In the genomic region with DNA sequence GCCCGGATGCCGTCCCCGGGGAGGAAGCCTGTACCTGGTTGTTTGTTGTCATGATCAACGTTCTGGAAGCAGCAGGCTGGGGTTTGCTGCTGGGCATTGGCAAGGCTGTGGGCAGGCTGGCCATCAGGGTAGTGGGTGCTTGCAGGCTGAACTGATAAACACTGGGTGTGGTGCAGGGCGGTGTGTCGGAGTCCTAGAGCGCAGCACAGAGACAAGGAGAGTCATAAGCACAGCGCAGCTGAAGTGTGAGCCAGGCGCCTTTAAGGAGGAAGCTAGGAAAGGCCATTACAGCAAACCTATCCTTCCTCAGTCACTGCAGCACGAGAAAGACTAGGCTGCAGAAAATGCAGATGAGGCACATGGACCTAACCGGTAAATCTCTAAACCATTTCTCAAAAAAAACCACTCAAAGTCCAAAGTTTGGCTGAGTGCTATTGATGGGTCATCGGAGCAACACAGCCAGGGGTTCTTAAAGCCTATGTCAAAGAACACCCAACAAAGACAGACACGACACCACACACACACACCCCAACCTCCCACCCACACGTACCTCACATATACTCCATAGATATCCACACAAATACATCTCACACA, we compare ENCODE assay signal across 21 mouse cellular contexts. TPM values are rescaled to one million over a fixed set of nuclear protein-coding genes. Genes with fewer than 3 reads are reported as not detected.
DNase-seq lines count a peak whose midpoint lies in the region; ATAC-seq and TF ChIP-seq lines count a peak whose summit lies in the region.
"Had no signal": no experiment of that assay in that cellular context is flagged by ENCODE, and none has a peak within 500 bp of the region (broad histone marks: within the 10 kb centered on the region; RNA-seq: fewer than 3 reads in every experiment).

No protein-coding gene starts in this region.

- H3K36me3 ChIP-seq in kidney, adult 2 months (ENCODE audit: control insufficient read depth, insufficient read depth, low read length), result peaks cover 1% of the 10 kb centered on the region
- peaks cover 97% of the 10 kb centered on the region for H3K36me3 ChIP-seq in kidney, embryonic 15.5 days
- peaks cover 96% of the 10 kb centered on the region for H3K36me3 ChIP-seq in liver, embryonic 13.5 days

- H3K9me3 ChIP-seq in kidney, embryonic 15.5 days (replicated peaks), result no peaks in the 10 kb centered on the region
- no peaks in the 10 kb centered on the region for H3K9me3 ChIP-seq in liver, embryonic 13.5 days (replicated peaks)
- H3K9me3 ChIP-seq: G1E; heart, embryonic 10.5 days; hindbrain, embryonic 12.5 days; midbrain, embryonic 10.5 days had no signal

- TF ChIP-seq CTCF in kidney, adult 2 months (conservative IDR thresholded peaks at IDR 0.05; ENCODE audit: insufficient read depth, insufficient read length, low read depth, low read length), result no peak

- 83% methylated on average over 14 of the region's 14 CpGs for whole genome bisulfite sequencing in kidney, adult 2 months
- 94% methylated on average over 14 of the region's 14 CpGs for WGBS in kidney, embryonic 15.5 days
- WGBS in liver, embryonic 13.5 days (ENCODE audit: insufficient replicate concordance), result 64% methylated on average over 14 of the region's 14 CpGs

- ATAC-seq in kidney, embryonic 15.5 days (replicated peaks; ENCODE audit: low FRiP score), result no peak
- peak; percentile 83 for ATAC-seq in erythroid progenitor cell, adult 5-6 weeks (replicated peaks; ENCODE audit: low FRiP score, poor library complexity, severe bottlenecking)
- ATAC-seq in liver, embryonic 13.5 days (ENCODE audit: low read depth), result peak; percentile 77
- ATAC-seq: forebrain, embryonic 14.5 days; inflammation-experienced regulatory T-cells, adult 6 months had no signal

- H3K27ac ChIP-seq in kidney, adult 2 months (ENCODE audit: insufficient read depth, low read depth, low read length), result peak overlapping the region; percentile 79
- H3K27ac ChIP-seq in kidney, embryonic 15.5 days, result no peak overlapping the region
- H3K27ac ChIP-seq in liver, embryonic 13.5 days, result no peak overlapping the region; the same call in 1 of the 2 replicates
- H3K27ac ChIP-seq: heart, embryonic 10.5 days; hindbrain, embryonic 12.5 days; midbrain, embryonic 10.5 days had no signal

- H3K4me3 ChIP-seq in kidney, adult 2 months (ENCODE audit: insufficient read depth, low read depth, low read length), result no peak overlapping the region
- no peak overlapping the region for H3K4me3 ChIP-seq in kidney, embryonic 15.5 days (replicated peaks)
- no peak overlapping the region for H3K4me3 ChIP-seq in liver, embryonic 13.5 days (replicated peaks)
- H3K4me3 ChIP-seq: erythroblast, embryonic 14.5 days; heart, embryonic 10.5 days; hindbrain, embryonic 12.5 days; midbrain, embryonic 10.5 days had no signal

- no peaks in the 10 kb centered on the region for H3K27me3 ChIP-seq in kidney, adult 2 months (replicated peaks; ENCODE audit: control insufficient read depth, insufficient read depth, low read length)
- H3K27me3 ChIP-seq in kidney, embryonic 15.5 days, result no peaks in the 10 kb centered on the region
- no peaks in the 10 kb centered on the region for H3K27me3 ChIP-seq in liver, embryonic 13.5 days
- H3K27me3 ChIP-seq: hindbrain, embryonic 12.5 days had no signal

- no peak overlapping the region for H3K4me2 ChIP-seq in kidney, embryonic 15.5 days
- peak overlapping the region; percentile 12; the same call in 1 of the 2 replicates for H3K4me2 ChIP-seq in liver, embryonic 13.5 days
- H3K4me2 ChIP-seq: hindbrain, embryonic 12.5 days had no signal

- TF ChIP-seq POLR2A in kidney, adult 2 months (IDR thresholded peaks at IDR 0.05; ENCODE audit: low read depth, low read length), result no peak

- peaks cover 8% of the 10 kb centered on the region; the same call in 1 of the 2 replicates for H3K4me1 ChIP-seq in kidney, adult 2 months (ENCODE audit: control insufficient read depth, insufficient read depth, low read length)
- H3K4me1 ChIP-seq in kidney, embryonic 15.5 days, result no peaks in the 10 kb centered on the region
- H3K4me1 ChIP-seq in liver, embryonic 13.5 days (replicated peaks), result peaks cover 43% of the 10 kb centered on the region
- H3K4me1 ChIP-seq: hindbrain, embryonic 12.5 days; midbrain, embryonic 10.5 days had no signal

- DNase-seq in kidney, adult 2 months, result peak; percentile 56
- peak; percentile 45 for DNase-seq in liver, embryonic 13.5 days
- peak; percentile 57 for DNase-seq in yolk sac, embryonic 10.5 days (ENCODE audit: low spot score)
- DNase-seq in embryo, embryonic 11 days, result no peak
- DNase-seq in spleen, adult 18-20 months, result no peak
- DNase-seq: adrenal gland, postnatal 25 days; cerebellum, adult 18-20 months; cerebellum, postnatal 36 days; kidney, postnatal 10 days; lung, adult 18-20 months; retina, postnatal 1 day; thymus, postnatal 25 days had no signal

- H3K9ac ChIP-seq in kidney, embryonic 15.5 days, result no peak overlapping the region
- H3K9ac ChIP-seq in liver, embryonic 13.5 days, result peak overlapping the region; percentile 1; the same call in 1 of the 2 replicates
- H3K9ac ChIP-seq: hindbrain, embryonic 12.5 days had no signal

RNA-seq across cellular contexts. Expression of gene Nsun2, which starts 31.3 kb away (rescaled TPM):
- polyA plus RNA-seq in kidney, adult 2 months (2012; rRNA removed), result 47.9 and 51.6 TPM in 2 replicates
- 130 TPM in 2 replicates for polyA plus RNA-seq in kidney, embryonic 15.5 days (2015; fragmentation: Nextera tagmentation; extraction: Ambion mirVana)
- total RNA-seq in erythroid progenitor cell, adult 5-6 weeks (2015; ENCODE audit: low replicate concordance), result 21.8 and 22.3 TPM in 2 replicates
- 28.1 and 33.8 TPM in 2 replicates for total RNA-seq in erythroid progenitor cell, adult 5-6 weeks (2017; ENCODE audit: low replicate concordance)
- polyA plus RNA-seq in liver, embryonic 13.5 days (2015; fragmentation: Nextera tagmentation; extraction: Ambion mirVana), result 136 and 159 TPM in 2 replicates

RNA-seq across cellular contexts. Expression of gene Tent4a, which starts 32.2 kb away (rescaled TPM):
- 15.8 and 16.7 TPM in 2 replicates for polyA plus RNA-seq in kidney, adult 2 months (2012; rRNA removed)
- polyA plus RNA-seq in kidney, embryonic 15.5 days (2015; fragmentation: Nextera tagmentation; extraction: Ambion mirVana), result 5.1 and 5.5 TPM in 2 replicates
- total RNA-seq in erythroid progenitor cell, adult 5-6 weeks (2015; ENCODE audit: low replicate concordance), result 34.0 and 37.5 TPM in 2 replicates
- total RNA-seq in erythroid progenitor cell, adult 5-6 weeks (2017; ENCODE audit: low replicate concordance), result 33.8 and 48.0 TPM in 2 replicates
- 1.9 and 2.1 TPM in 2 replicates for polyA plus RNA-seq in liver, embryonic 13.5 days (2015; fragmentation: Nextera tagmentation; extraction: Ambion mirVana)

Comparison
In these comparisons a context has a peak if more than half of its experiments do, and no peak if none do; other contexts are left out.
1. DNase-seq: peak in kidney, adult 2 months (single experiment), liver, embryonic 13.5 days (single experiment) and yolk sac, embryonic 10.5 days (single experiment); none in embryo, embryonic 11 days (single experiment) and spleen, adult 18-20 months (0 of 2).